Mouse (Mus musculus): ENCODE results near the gene Chrm3. TPM values are rescaled to one million over a fixed set of nuclear protein-coding genes. Genes with fewer than 3 reads are reported as not detected.

Gene Chrm3
- polyA plus RNA-seq, 1 experiment from 2014 or later: 0.13 TPM

- no peaks in the 10 kb centered on the region for H3K36me3 ChIP-seq (ENCODE audit: control insufficient read depth, insufficient read depth, low read length)
- DNase-seq (ENCODE audit: low spot score): no peak
- H3K9me3 ChIP-seq (ENCODE audit: control insufficient read depth, low read length): no peaks in the 10 kb centered on the region
- no peak overlapping the region for H3K4me3 ChIP-seq (ENCODE audit: low read depth, low read length)
- no peaks in the 10 kb centered on the region for H3K27me3 ChIP-seq (ENCODE audit: control insufficient read depth, insufficient read depth, low read length)
- no peak overlapping the region for H3K9ac ChIP-seq (ENCODE audit: low read length)
- 47% methylated on average over 4 of the region's 4 CpGs for WGBS
- ATAC-seq (ENCODE audit: insufficient number of reproducible peaks, low FRiP score, low TSS enrichment, low read depth): no peak
- H3K4me2 ChIP-seq (ENCODE audit: low read depth, severe bottlenecking): no peak overlapping the region
- H3K27ac ChIP-seq (replicated peaks; ENCODE audit: low read depth, low read length): no peak overlapping the region
- H3K4me1 ChIP-seq (ENCODE audit: control insufficient read depth, insufficient read depth, low read length): no peaks in the 10 kb centered on the region
Measured at GRCm38 (mm10) chr13:9932714-9933113, 427.9 kb downstream of the Chrm3 start.

GRCm38 (mm10) chr13:9930606-9931005 lies 430.0 kb downstream of the Chrm3 start:
- no peaks in the 10 kb centered on the region for H3K27me3 ChIP-seq (ENCODE audit: control insufficient read depth, insufficient read depth, low read length)
- H3K4me3 ChIP-seq (ENCODE audit: low read depth, low read length): no peak overlapping the region
- DNase-seq (ENCODE audit: low spot score) (no peak), ATAC-seq (ENCODE audit: insufficient number of reproducible peaks, low FRiP score, low TSS enrichment, low read depth) (no peak)
- WGBS: 85% methylated on average over 1 of the region's 1 CpGs
- H3K4me1 ChIP-seq (ENCODE audit: control insufficient read depth, insufficient read depth, low read length): no peaks in the 10 kb centered on the region
- H3K4me2 ChIP-seq (ENCODE audit: low read depth, severe bottlenecking): no peak overlapping the region
- H3K36me3 ChIP-seq (ENCODE audit: control insufficient read depth, insufficient read depth, low read length): no peaks in the 10 kb centered on the region
- no peak overlapping the region for H3K27ac ChIP-seq (replicated peaks; ENCODE audit: low read depth, low read length)
- H3K9me3 ChIP-seq (ENCODE audit: control insufficient read depth, low read length): no peaks in the 10 kb centered on the region
- H3K9ac ChIP-seq (ENCODE audit: low read length): no peak overlapping the region

GRCm38 (mm10) chr13:9929978-9930377 lies 430.7 kb downstream of the Chrm3 start:
- ATAC-seq (ENCODE audit: insufficient number of reproducible peaks, low FRiP score, low TSS enrichment, low read depth): no peak
- Histone ChIP-seq H3K27me3 (ENCODE audit: control insufficient read depth, insufficient read depth, low read length) (no peaks in the 10 kb centered on the region), H3K4me3 (ENCODE audit: low read depth, low read length) (no peak overlapping the region), H3K27ac (replicated peaks; ENCODE audit: low read depth, low read length) (no peak overlapping the region), H3K9ac (ENCODE audit: low read length) (no peak overlapping the region), H3K9me3 (ENCODE audit: control insufficient read depth, low read length) (no peaks in the 10 kb centered on the region), H3K4me1 (ENCODE audit: control insufficient read depth, insufficient read depth, low read length) (no peaks in the 10 kb centered on the region), H3K36me3 (ENCODE audit: control insufficient read depth, insufficient read depth, low read length) (no peaks in the 10 kb centered on the region), H3K4me2 (ENCODE audit: low read depth, severe bottlenecking) (no peak overlapping the region)
- WGBS: 80% methylated on average over 2 of the region's 2 CpGs
- no peak for DNase-seq (ENCODE audit: low spot score)

GRCm38 (mm10) chr13:9921150-9921549 lies 439.5 kb downstream of the Chrm3 start:
- no peak overlapping the region for H3K27ac ChIP-seq (replicated peaks; ENCODE audit: low read depth, low read length)
- ATAC-seq (ENCODE audit: insufficient number of reproducible peaks, low FRiP score, low TSS enrichment, low read depth) (no peak), DNase-seq (ENCODE audit: low spot score) (no peak)
- H3K9me3 ChIP-seq (ENCODE audit: control insufficient read depth, low read length): no peaks in the 10 kb centered on the region
- H3K27me3 ChIP-seq (ENCODE audit: control insufficient read depth, insufficient read depth, low read length): no peaks in the 10 kb centered on the region
- WGBS: 77% methylated on average over 1 of the region's 1 CpGs
- no peak overlapping the region for H3K4me3 ChIP-seq (ENCODE audit: low read depth, low read length)
- no peaks in the 10 kb centered on the region for H3K36me3 ChIP-seq (ENCODE audit: control insufficient read depth, insufficient read depth, low read length)
- no peak overlapping the region for H3K9ac ChIP-seq (ENCODE audit: low read length)
- no peak overlapping the region for H3K4me2 ChIP-seq (ENCODE audit: low read depth, severe bottlenecking)
- no peaks in the 10 kb centered on the region for H3K4me1 ChIP-seq (ENCODE audit: control insufficient read depth, insufficient read depth, low read length)

GRCm38 (mm10) chr13:9912697-9913096 lies 447.9 kb downstream of the Chrm3 start:
- H3K4me2 ChIP-seq (ENCODE audit: low read depth, severe bottlenecking): no peak overlapping the region
- H3K4me3 ChIP-seq (ENCODE audit: low read depth, low read length): no peak overlapping the region
- no peaks in the 10 kb centered on the region for H3K27me3 ChIP-seq (ENCODE audit: control insufficient read depth, insufficient read depth, low read length)
- no peaks in the 10 kb centered on the region for H3K9me3 ChIP-seq (ENCODE audit: control insufficient read depth, low read length)
- ATAC-seq (ENCODE audit: insufficient number of reproducible peaks, low FRiP score, low TSS enrichment, low read depth): no peak
- no peak overlapping the region for H3K27ac ChIP-seq (replicated peaks; ENCODE audit: low read depth, low read length)
- no peaks in the 10 kb centered on the region for H3K36me3 ChIP-seq (ENCODE audit: control insufficient read depth, insufficient read depth, low read length)
- H3K4me1 ChIP-seq (ENCODE audit: control insufficient read depth, insufficient read depth, low read length): no peaks in the 10 kb centered on the region
- no peak for DNase-seq (ENCODE audit: low spot score)
- H3K9ac ChIP-seq (ENCODE audit: low read length): no peak overlapping the region
- WGBS: 88% methylated on average over 4 of the region's 4 CpGs

- Histone ChIP-seq H3K4me3 (ENCODE audit: low read depth, low read length) (no peak overlapping the region), H3K4me2 (ENCODE audit: low read depth, severe bottlenecking) (no peak overlapping the region), H3K9me3 (ENCODE audit: control insufficient read depth, low read length) (no peaks in the 10 kb centered on the region), H3K9ac (ENCODE audit: low read length) (no peak overlapping the region), H3K27me3 (ENCODE audit: control insufficient read depth, insufficient read depth, low read length) (no peaks in the 10 kb centered on the region), H3K36me3 (ENCODE audit: control insufficient read depth, insufficient read depth, low read length) (no peaks in the 10 kb centered on the region), H3K4me1 (ENCODE audit: control insufficient read depth, insufficient read depth, low read length) (no peaks in the 10 kb centered on the region), H3K27ac (replicated peaks; ENCODE audit: low read depth, low read length) (no peak overlapping the region)
- DNase-seq (ENCODE audit: low spot score) (no peak), ATAC-seq (ENCODE audit: insufficient number of reproducible peaks, low FRiP score, low TSS enrichment, low read depth) (no peak)
- WGBS: 79% methylated on average over 2 of the region's 2 CpGs
Measured at GRCm38 (mm10) chr13:9908707-9909106, 451.9 kb downstream of the Chrm3 start.

GRCm38 (mm10) chr13:9907202-9907601 lies 453.4 kb downstream of the Chrm3 start:
- Histone ChIP-seq H3K27ac (replicated peaks; ENCODE audit: low read depth, low read length) (no peak overlapping the region), H3K4me1 (ENCODE audit: control insufficient read depth, insufficient read depth, low read length) (no peaks in the 10 kb centered on the region), H3K9me3 (ENCODE audit: control insufficient read depth, low read length) (no peaks in the 10 kb centered on the region), H3K4me3 (ENCODE audit: low read depth, low read length) (no peak overlapping the region), H3K9ac (ENCODE audit: low read length) (no peak overlapping the region), H3K4me2 (ENCODE audit: low read depth, severe bottlenecking) (no peak overlapping the region), H3K36me3 (ENCODE audit: control insufficient read depth, insufficient read depth, low read length) (no peaks in the 10 kb centered on the region), H3K27me3 (ENCODE audit: control insufficient read depth, insufficient read depth, low read length) (no peaks in the 10 kb centered on the region)
- ATAC-seq (ENCODE audit: insufficient number of reproducible peaks, low FRiP score, low TSS enrichment, low read depth) (no peak), DNase-seq (ENCODE audit: low spot score) (no peak)
- 85% methylated on average over 3 of the region's 3 CpGs for WGBS

GRCm38 (mm10) chr13:9904455-9904854 lies 456.2 kb downstream of the Chrm3 start:
- no peaks in the 10 kb centered on the region for H3K27me3 ChIP-seq (ENCODE audit: control insufficient read depth, insufficient read depth, low read length)
- no peak for DNase-seq (ENCODE audit: low spot score)
- no peaks in the 10 kb centered on the region for H3K9me3 ChIP-seq (ENCODE audit: control insufficient read depth, low read length)
- H3K4me1 ChIP-seq (ENCODE audit: control insufficient read depth, insufficient read depth, low read length): no peaks in the 10 kb centered on the region
- H3K27ac ChIP-seq (replicated peaks; ENCODE audit: low read depth, low read length): no peak overlapping the region
- no peak for ATAC-seq (ENCODE audit: insufficient number of reproducible peaks, low FRiP score, low TSS enrichment, low read depth)
- H3K4me3 ChIP-seq (ENCODE audit: low read depth, low read length): no peak overlapping the region
- no peak overlapping the region for H3K4me2 ChIP-seq (ENCODE audit: low read depth, severe bottlenecking)
- no peak overlapping the region for H3K9ac ChIP-seq (ENCODE audit: low read length)
- no peaks in the 10 kb centered on the region for H3K36me3 ChIP-seq (ENCODE audit: control insufficient read depth, insufficient read depth, low read length)

- no peak overlapping the region for H3K4me3 ChIP-seq (ENCODE audit: low read depth, low read length)
- H3K9me3 ChIP-seq (ENCODE audit: control insufficient read depth, low read length): no peaks in the 10 kb centered on the region
- H3K36me3 ChIP-seq (ENCODE audit: control insufficient read depth, insufficient read depth, low read length): no peaks in the 10 kb centered on the region
- H3K27me3 ChIP-seq (ENCODE audit: control insufficient read depth, insufficient read depth, low read length): no peaks in the 10 kb centered on the region
- ATAC-seq (ENCODE audit: insufficient number of reproducible peaks, low FRiP score, low TSS enrichment, low read depth): no peak
- no peak overlapping the region for H3K27ac ChIP-seq (replicated peaks; ENCODE audit: low read depth, low read length)
- no peaks in the 10 kb centered on the region for H3K4me1 ChIP-seq (ENCODE audit: control insufficient read depth, insufficient read depth, low read length)
- no peak overlapping the region for H3K9ac ChIP-seq (ENCODE audit: low read length)
- DNase-seq (ENCODE audit: low spot score): no peak
- WGBS: 74% methylated on average over 5 of the region's 5 CpGs
- H3K4me2 ChIP-seq (ENCODE audit: low read depth, severe bottlenecking): no peak overlapping the region
Measured at GRCm38 (mm10) chr13:9900653-9901385, 459.8 kb downstream of the Chrm3 start.

All from limb, embryonic 11.5 days (tissue).